Mouse (Mus musculus) layer of hippocampus, postnatal 36 days (tissue): ENCODE results near the gene Mapk8. TPM values are rescaled to one million over a fixed set of nuclear protein-coding genes. Genes with fewer than 3 reads are reported as not detected.

Experiments
- DNase-seq, 2 experiments: peaks; one replicate each; pipeline ENCODE4 v3.0.0; 2022
- total RNA-seq, 2 experiments: library from RNA; stranded (reverse); gene quantifications; 2 replicates each; pipeline ENCODE4 v1.2.3; 2021

Mapk8 gene
- total RNA-seq, 2 experiments from 2014 or later: 83.3 to 88.5 TPM

- no peak for DNase-seq
Measured at GRCm38 (mm10) chr14:33348146-33348545, 98.8 kb downstream of the Mapk8 start.

GRCm38 (mm10) chr14:33347738-33348137, 99.2 kb downstream of the Mapk8 start:
- no peak for DNase-seq

DNA sequence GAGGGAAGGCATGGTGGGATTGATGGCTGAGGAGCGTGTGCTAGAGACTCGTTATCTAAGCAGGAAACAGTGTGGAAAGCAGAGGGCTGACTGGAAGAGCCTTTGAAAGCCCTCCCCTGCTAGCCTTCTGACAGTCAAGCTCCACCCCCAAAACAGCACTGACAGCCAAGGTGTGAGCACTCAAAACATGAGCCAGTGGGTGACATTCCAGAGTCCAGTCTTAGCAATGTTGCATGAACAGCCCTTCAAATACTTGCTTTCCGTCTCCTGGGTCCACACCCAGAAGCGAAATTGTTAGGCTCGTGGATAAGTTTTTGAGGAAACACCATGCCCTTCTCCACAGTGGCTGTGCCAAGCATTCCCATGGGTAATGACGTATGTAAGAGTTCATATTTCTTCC, 100.4 kb downstream of the Mapk8 start:
- no peak for DNase-seq

DNA sequence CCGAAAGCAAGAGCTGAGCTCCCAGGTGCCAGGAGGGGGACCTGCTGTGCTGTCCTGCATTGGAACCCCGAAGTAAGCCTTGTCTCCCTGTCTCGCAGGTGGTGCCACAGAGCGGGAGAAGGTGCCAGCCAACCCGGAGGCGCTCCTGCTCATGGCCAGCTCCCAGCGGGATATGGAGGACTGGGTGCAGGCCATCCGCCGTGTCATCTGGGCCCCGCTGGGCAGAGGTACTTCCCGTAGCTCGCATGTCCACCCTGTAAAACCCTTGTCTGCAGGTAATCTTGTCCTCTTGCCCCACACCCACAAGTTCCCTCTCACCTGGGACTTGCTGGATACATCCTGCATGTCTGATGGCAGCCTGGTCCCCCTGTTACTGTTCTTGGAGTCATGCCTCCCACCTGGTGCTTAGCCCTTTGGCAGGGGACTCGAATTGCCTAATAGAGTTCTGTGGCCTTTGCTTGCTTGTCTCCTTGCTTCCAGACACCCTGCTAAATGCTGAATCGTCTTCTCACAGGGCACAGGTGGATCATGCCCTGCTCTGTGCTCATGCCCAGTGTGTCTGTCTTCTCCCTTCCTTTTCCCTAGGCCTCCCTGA, 103.7 kb downstream of the Mapk8 start:
- no peak for DNase-seq

DNA sequence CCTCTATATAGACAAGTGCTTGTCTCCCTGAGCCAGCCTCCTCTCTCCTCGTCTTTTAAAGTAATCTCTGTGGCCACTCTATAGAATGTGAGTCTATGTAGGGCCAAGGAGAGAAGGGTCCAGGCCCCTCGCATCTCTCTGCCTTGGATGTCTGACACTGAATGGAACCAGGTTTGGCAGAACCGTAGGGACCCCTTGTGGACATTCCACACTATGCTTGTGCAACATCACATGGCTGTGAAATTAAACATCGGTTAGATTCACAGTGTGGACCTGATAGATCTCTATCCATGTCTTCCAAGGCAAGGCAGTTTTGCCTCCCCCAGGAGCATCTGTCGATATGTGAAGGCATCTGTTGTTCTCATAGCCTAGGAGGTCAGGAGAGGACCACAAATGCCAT, 108.3 kb downstream of the Mapk8 start:
- no peak for DNase-seq

DNA sequence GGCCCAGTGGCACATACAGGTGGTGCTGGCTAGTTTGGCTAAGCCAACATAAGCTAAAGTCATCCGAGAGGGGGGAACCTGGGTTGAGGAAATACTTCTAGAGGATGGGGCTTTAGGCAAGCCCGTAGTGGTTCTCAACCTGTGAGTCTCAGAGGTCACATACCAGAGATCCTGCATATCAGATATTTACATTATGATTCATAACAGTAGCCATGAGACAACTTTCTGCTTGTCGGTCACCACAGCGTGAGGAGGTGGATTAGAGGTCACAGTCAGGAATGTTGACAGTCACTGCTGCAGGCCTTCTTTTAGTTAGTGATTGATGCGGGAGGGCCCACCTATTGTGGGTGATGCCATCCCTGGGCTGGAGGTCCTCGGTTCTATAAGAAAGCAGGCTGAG, 111.2 kb downstream of the Mapk8 start:
- DNase-seq: no peak

GRCm38 (mm10) chr14:33334402-33334801, 112.6 kb downstream of the Mapk8 start:
- no peak for DNase-seq

GRCm38 (mm10) chr14:33333833-33334232, 113.1 kb downstream of the Mapk8 start:
- DNase-seq: no peak

DNA sequence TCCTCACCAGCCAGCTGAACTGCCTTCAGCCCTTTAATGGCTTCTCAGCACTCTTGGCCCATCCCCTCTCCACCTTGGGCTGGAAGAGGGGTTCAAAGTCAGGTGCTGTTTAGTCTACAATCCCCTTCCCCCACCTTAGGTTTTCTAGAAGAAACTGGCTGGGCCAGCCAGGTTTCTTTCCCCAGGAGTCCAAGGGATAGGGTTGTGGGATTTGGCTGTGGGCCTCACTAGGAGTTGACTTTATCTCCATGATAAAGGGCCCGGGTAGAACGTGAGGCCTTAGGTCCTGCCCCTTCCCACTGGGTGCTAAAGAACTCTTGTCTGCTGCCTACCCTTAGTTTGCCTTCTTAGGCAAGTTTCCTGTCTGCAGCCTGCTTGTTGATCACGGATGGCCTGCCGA, 115.3 kb downstream of the Mapk8 start:
- DNase-seq: no peak

DNA sequence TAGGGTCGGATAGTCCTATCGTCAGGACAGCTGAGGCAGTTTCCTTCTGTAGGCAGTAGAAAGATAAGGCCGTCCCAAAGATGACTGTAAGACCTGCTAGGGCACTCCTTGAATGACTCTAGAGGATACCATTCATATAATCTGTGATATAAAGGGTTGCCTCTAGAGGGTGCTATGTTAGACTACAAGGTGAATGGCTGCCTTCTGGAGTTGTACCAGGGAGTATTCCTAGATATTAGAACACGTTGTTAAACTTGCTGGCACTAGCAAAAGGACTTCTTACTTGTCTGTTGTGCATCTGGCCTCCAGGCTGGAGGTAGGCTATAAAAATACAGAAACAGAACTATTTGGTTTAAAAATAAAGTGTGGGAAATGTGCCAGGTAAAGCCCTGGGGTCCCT, 116.0 kb downstream of the Mapk8 start:
- no peak for DNase-seq

- DNase-seq: no peak
Measured at GRCm38 (mm10) chr14:33329297-33329805, 117.6 kb downstream of the Mapk8 start.

- peak in 1 of 2 experiments; percentile 48 for DNase-seq
Measured at GRCm38 (mm10) chr14:33328369-33328768, 118.6 kb downstream of the Mapk8 start.

Other genes with a start within 250 kb of the Mapk8 start
- 1 to 10 TPM; 8.1 to 8.8 TPM for gene Arhgap22, start 233.1 kb downstream of the Mapk8 start, total RNA-seq
- 1 to 10 TPM in 1 of 2 experiments, under 1 TPM in 1; 0.42 to 1.0 TPM for gene Frmpd2, start 24.5 kb upstream of the Mapk8 start, total RNA-seq
- under 1 TPM; 0.76 to 0.82 TPM for gene Ptpn20, start 142.0 kb upstream of the Mapk8 start, total RNA-seq